Mouse (Mus musculus): ENCODE data around the gene Dctn2. TPM values are rescaled to one million over a fixed set of nuclear protein-coding genes. Genes with fewer than 3 reads are reported as not detected.

Gene Dctn2
- polyA plus RNA-seq, 1 experiment from 2014 or later: 198 TPM

GRCm38 (mm10) chr10:127286730-127287129 is 20.6 kb downstream of the Dctn2 start:
- WGBS: 51% methylated on average over 7 of the region's 7 CpGs
- 0 out of 2 replicates have a peak overlapping the region, but pooled peaks have one; percentile 5 for H3K9ac ChIP-seq (replicated peaks; ENCODE audit: low read depth)
- no peak overlapping the region for H3K27ac ChIP-seq (ENCODE audit: low read length)
- no peak overlapping the region for H3K4me3 ChIP-seq (ENCODE audit: low read depth, low read length)
- TF ChIP-seq EP300 (IDR thresholded peaks at IDR 0.05): no peak
- TF ChIP-seq CTCF (IDR thresholded peaks at IDR 0.05): no peak
- peaks cover 40% of the 10 kb centered on the region for H3K36me3 ChIP-seq (ENCODE audit: insufficient read depth, low read length)
- H3K4me2 ChIP-seq (replicated peaks; ENCODE audit: low read depth, low read length): peak overlapping the region; percentile 65
- no peak for ATAC-seq
- peaks cover 19% of the 10 kb centered on the region for H3K4me1 ChIP-seq (ENCODE audit: insufficient read depth, low read depth, low read length)
- no peaks in the 10 kb centered on the region for H3K9me3 ChIP-seq (ENCODE audit: low read length)
- H3K27me3 ChIP-seq (replicated peaks; ENCODE audit: insufficient read depth, low read length): no peaks in the 10 kb centered on the region
- DNase-seq (ENCODE audit: low spot score): no peak

GRCm38 (mm10) chr10:127287271-127287935 is 21.2 kb downstream of the Dctn2 start:
- peak overlapping the region; percentile 65 for H3K4me2 ChIP-seq (replicated peaks; ENCODE audit: low read depth, low read length)
- H3K9me3 ChIP-seq (ENCODE audit: low read length): no peaks in the 10 kb centered on the region
- H3K4me1 ChIP-seq (ENCODE audit: insufficient read depth, low read depth, low read length): peaks cover 24% of the 10 kb centered on the region
- TF ChIP-seq EP300 (IDR thresholded peaks at IDR 0.05) (no peak), CTCF (IDR thresholded peaks at IDR 0.05) (no peak)
- 61% methylated on average over 15 of the region's 15 CpGs for WGBS
- H3K27me3 ChIP-seq (replicated peaks; ENCODE audit: insufficient read depth, low read length): no peaks in the 10 kb centered on the region
- H3K4me3 ChIP-seq (ENCODE audit: low read depth, low read length): peak overlapping the region; percentile 74
- ATAC-seq: no peak
- H3K27ac ChIP-seq (ENCODE audit: low read length): peak overlapping the region; percentile 97
- peaks cover 34% of the 10 kb centered on the region for H3K36me3 ChIP-seq (ENCODE audit: insufficient read depth, low read length)
- H3K9ac ChIP-seq (replicated peaks; ENCODE audit: low read depth): peak overlapping the region; percentile 68; the same call in 1 of the 2 replicates
- DNase-seq (ENCODE audit: low spot score): peak; percentile 39

GRCm38 (mm10) chr10:127287936-127288293 is 21.7 kb downstream of the Dctn2 start:
- Histone ChIP-seq H3K27me3 (replicated peaks; ENCODE audit: insufficient read depth, low read length) (no peaks in the 10 kb centered on the region), H3K27ac (ENCODE audit: low read length) (peak overlapping the region; percentile 97), H3K4me2 (replicated peaks; ENCODE audit: low read depth, low read length) (peak overlapping the region; percentile 65), H3K36me3 (ENCODE audit: insufficient read depth, low read length) (peaks cover 28% of the 10 kb centered on the region), H3K9ac (replicated peaks; ENCODE audit: low read depth) (peak overlapping the region; percentile 68), H3K4me3 (ENCODE audit: low read depth, low read length) (peak overlapping the region; percentile 74), H3K9me3 (ENCODE audit: low read length) (no peaks in the 10 kb centered on the region), H3K4me1 (ENCODE audit: insufficient read depth, low read depth, low read length) (peaks cover 24% of the 10 kb centered on the region)
- no peak for ATAC-seq
- TF ChIP-seq EP300 (IDR thresholded peaks at IDR 0.05) (no peak), CTCF (IDR thresholded peaks at IDR 0.05) (no peak)
- peak; percentile 27 for DNase-seq (ENCODE audit: low spot score)
- 0% methylated on average over 3 of the region's 3 CpGs for WGBS

- Histone ChIP-seq H3K4me2 (replicated peaks; ENCODE audit: low read depth, low read length) (peak overlapping the region; percentile 65), H3K9me3 (ENCODE audit: low read length) (no peaks in the 10 kb centered on the region), H3K36me3 (ENCODE audit: insufficient read depth, low read length) (peaks cover 24% of the 10 kb centered on the region), H3K27me3 (replicated peaks; ENCODE audit: insufficient read depth, low read length) (no peaks in the 10 kb centered on the region), H3K9ac (replicated peaks; ENCODE audit: low read depth) (peak overlapping the region; percentile 68), H3K4me1 (ENCODE audit: insufficient read depth, low read depth, low read length) (peaks cover 24% of the 10 kb centered on the region), H3K4me3 (ENCODE audit: low read depth, low read length) (peak overlapping the region; percentile 74), H3K27ac (ENCODE audit: low read length) (peak overlapping the region; percentile 97)
- 0% methylated on average over 15 of the region's 28 CpGs for WGBS
- TF ChIP-seq CTCF (IDR thresholded peaks at IDR 0.05) (no peak), EP300 (IDR thresholded peaks at IDR 0.05) (no peak)
- DNase-seq (ENCODE audit: low spot score): peak; percentile 85
- ATAC-seq: peak; percentile 7
These were observed 22.2 kb downstream of the Dctn2 start for GRCm38 (mm10) chr10:127288328-127288799.

- Histone ChIP-seq H3K27ac (ENCODE audit: low read length) (peak within 1 kb of the TSS; percentile 97), H3K4me1 (ENCODE audit: insufficient read depth, low read depth, low read length) (peaks cover 24% of the 10 kb centered on the region), H3K36me3 (ENCODE audit: insufficient read depth, low read length) (peaks cover 19% of the 10 kb centered on the region; the same call in 1 of the 2 replicates), H3K9me3 (ENCODE audit: low read length) (no peaks in the 10 kb centered on the region), H3K4me2 (replicated peaks; ENCODE audit: low read depth, low read length) (peak within 1 kb of the TSS; percentile 65), H3K9ac (replicated peaks; ENCODE audit: low read depth) (peak within 1 kb of the TSS; percentile 68), H3K4me3 (ENCODE audit: low read depth, low read length) (peak within 1 kb of the TSS; percentile 74), H3K27me3 (replicated peaks; ENCODE audit: insufficient read depth, low read length) (no peaks in the 10 kb centered on the region)
- ATAC-seq: peak; percentile 52
- TF ChIP-seq CTCF (IDR thresholded peaks at IDR 0.05) (no peak), EP300 (IDR thresholded peaks at IDR 0.05) (no peak; the same call in none of the 2 replicates)
- WGBS: 0% methylated on average over 15 of the region's 65 CpGs
- peak; percentile 96 for DNase-seq (ENCODE audit: low spot score)
These were observed 22.8 kb downstream of the Dctn2 start, which contains the start of gene Mbd6 for GRCm38 (mm10) chr10:127288800-127289572. TSS of gene Mbd6 (minus strand) at chr10:127289018.

GRCm38 (mm10) chr10:127289573-127290191 is 23.5 kb downstream of the Dctn2 start:
- DNase-seq (ENCODE audit: low spot score): peak; percentile 78
- 2% methylated on average over 15 of the region's 15 CpGs for WGBS

More at GRCm38 (mm10) chr10:127289573-127290191, 23.5 kb downstream of the Dctn2 start:
- Histone ChIP-seq H3K27me3 (replicated peaks; ENCODE audit: insufficient read depth, low read length) (no peaks in the 10 kb centered on the region), H3K27ac (ENCODE audit: low read length) (peak overlapping the region; percentile 97), H3K4me3 (ENCODE audit: low read depth, low read length) (peak overlapping the region; percentile 74), H3K9me3 (ENCODE audit: low read length) (no peaks in the 10 kb centered on the region), H3K4me1 (ENCODE audit: insufficient read depth, low read depth, low read length) (peaks cover 24% of the 10 kb centered on the region), H3K36me3 (ENCODE audit: insufficient read depth, low read length) (peaks cover 19% of the 10 kb centered on the region; the same call in 1 of the 2 replicates), H3K4me2 (replicated peaks; ENCODE audit: low read depth, low read length) (peak overlapping the region; percentile 65), H3K9ac (replicated peaks; ENCODE audit: low read depth) (peak overlapping the region; percentile 68)
- peak; percentile 3; the same call in 1 of the 2 replicates for ATAC-seq
- TF ChIP-seq CTCF (IDR thresholded peaks at IDR 0.05) (no peak), EP300 (IDR thresholded peaks at IDR 0.05) (no peak)

All from lung, postnatal 0 days (tissue).